Mouse (Mus musculus) testis, adult 2 months (tissue): ENCODE results near the gene Cdc42ep5.

Experiments
- CTCF ChIP-seq: fragments of 200-500 bp; IDR thresholded peaks from 2 replicates; pipeline ENCODE4 v1.5.1; 2012; ENCODE audit warnings: low read depth, mild to moderate bottlenecking, inconsistent platforms, low read length, moderate library complexity; ENCODE audit not compliant: control insufficient read depth, insufficient read depth, insufficient replicate concordance
- POLR2A ChIP-seq: fragments of 200-500 bp; IDR thresholded peaks from 2 replicates; pipeline ENCODE4 v1.6.1; 2012; ENCODE audit warnings: low read depth, mild to moderate bottlenecking, inconsistent platforms, low read length, moderate library complexity; ENCODE audit not compliant: control insufficient read depth

GRCm38 (mm10) chr7:4145552-4146190 is 19.0 kb downstream of the Cdc42ep5 start:
- TF ChIP-seq POLR2A (no peak), CTCF (peak; percentile 66; the same call in 1 of the 2 replicates)
